Mouse (Mus musculus): ENCODE data around the gene Fcrl6.

Fcrl6 gene

GRCm38 (mm10) chr1:172614654-172615053 is 12.3 kb upstream of the Fcrl6 start:
- DNase-seq (ENCODE audit: low spot score in 2 of 2): no peak

- DNase-seq (ENCODE audit: low spot score in 2 of 2): no peak
These were observed 10.4 kb upstream of the Fcrl6 start for GRCm38 (mm10) chr1:172612745-172613144.

- no peak for DNase-seq (ENCODE audit: low spot score in 2 of 2)
These were observed 9.0 kb upstream of the Fcrl6 start for GRCm38 (mm10) chr1:172611304-172611703.

GRCm38 (mm10) chr1:172594495-172594894 is 7.9 kb downstream of the Fcrl6 start:
- peak; percentile 28 to 61 for DNase-seq (ENCODE audit: low spot score in 2 of 2)

- no peak for DNase-seq (ENCODE audit: low spot score in 2 of 2)
These were observed 8.4 kb downstream of the Fcrl6 start for GRCm38 (mm10) chr1:172593956-172594355.

DNA sequence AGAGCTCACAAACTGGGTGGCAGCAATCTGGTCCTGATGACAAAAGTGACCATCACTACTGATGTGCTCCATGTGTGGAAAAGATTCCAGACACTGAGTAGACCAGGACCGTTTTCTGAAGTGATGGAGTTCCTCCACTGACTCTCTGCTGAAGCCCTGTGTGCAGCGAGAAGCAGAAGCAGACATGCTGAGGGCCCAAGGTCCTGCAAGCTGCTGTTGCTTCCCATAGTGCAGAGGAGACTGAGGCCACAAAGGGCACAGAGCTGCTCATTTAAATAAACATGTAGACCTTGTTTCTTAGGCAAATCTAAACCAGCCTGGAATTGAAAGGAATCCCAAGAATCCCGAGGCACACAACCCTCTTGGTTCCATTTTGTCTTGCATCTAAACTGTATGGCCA is 9.0 kb downstream of the Fcrl6 start:
- no peak for DNase-seq (ENCODE audit: low spot score in 2 of 2)

DNA sequence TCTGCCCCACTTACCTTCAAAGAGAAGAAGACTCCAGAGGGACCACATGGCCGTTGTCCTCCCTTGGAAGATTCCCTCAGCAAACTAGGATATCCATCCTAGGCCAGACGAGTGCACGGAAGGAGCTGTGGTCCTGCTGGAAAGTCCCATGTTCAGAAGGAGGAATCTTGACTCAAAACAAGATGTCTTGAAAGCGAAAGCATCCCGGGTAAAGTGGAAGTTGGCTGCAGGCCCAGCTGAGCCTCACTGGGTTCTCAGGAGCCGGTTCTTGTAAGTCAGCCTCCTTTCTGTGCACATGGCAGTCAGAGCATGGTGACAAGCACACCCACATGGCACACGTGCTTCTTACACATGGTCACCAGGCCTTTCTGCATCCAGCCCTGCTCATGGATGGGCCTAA is 12.0 kb downstream of the Fcrl6 start, which contains the start of gene Slamf8:
TSS of gene Slamf8 (minus strand) at position 184 of the 400 bp plus-strand sequence.
- peak in 1 of 2 experiments; percentile 17 for DNase-seq (ENCODE audit: low spot score in 2 of 2)

GRCm38 (mm10) chr1:172585612-172586567 is 16.5 kb downstream of the Fcrl6 start:
- no peak for DNase-seq (ENCODE audit: low spot score in 2 of 2)

- DNase-seq (ENCODE audit: low spot score in 2 of 2): no peak
These were observed 17.3 kb downstream of the Fcrl6 start for GRCm38 (mm10) chr1:172585026-172585425.

GRCm38 (mm10) chr1:172584271-172584670 is 18.1 kb downstream of the Fcrl6 start:
- DNase-seq (ENCODE audit: low spot score in 2 of 2): no peak

DNA sequence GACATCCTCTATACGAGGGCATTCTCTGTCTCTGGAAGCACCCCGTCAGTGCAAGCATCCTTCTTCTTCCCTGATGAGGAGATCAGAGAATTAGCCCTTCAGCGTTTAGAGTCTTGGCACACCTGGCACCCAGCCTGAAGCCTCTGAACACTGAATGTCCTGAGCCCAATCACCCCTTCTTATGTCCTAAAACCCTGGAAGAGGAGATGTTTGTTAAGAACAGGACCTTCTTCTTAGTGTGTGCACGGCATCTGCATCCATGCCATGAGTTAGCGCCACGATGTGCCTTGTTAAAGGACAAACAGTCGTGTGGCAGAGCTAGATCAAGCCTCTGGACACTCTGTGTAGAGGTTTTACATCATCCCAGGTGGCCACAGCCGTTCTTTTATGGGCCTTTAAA is 19.9 kb downstream of the Fcrl6 start:
- DNase-seq (ENCODE audit: low spot score in 2 of 2): no peak

DNA sequence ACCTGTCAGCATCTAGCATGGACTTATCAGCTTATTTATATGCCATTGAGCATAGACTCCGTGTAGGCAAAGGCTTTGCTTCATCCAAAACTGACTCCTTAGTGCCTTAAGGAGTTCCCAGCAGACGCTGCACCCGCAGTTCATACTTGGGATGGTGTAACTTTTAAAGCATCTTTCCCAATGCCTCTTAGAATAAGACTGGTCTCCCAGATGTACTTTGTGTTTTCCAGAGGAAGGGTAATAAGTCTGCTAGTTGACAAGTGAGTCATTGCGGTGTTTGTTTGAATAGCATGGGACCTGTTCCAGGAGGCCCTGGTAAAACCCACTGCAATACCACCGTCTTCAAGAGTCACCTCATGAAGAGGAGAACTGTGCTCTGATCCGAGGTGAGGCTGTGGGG is 22.2 kb downstream of the Fcrl6 start:
- no peak for DNase-seq (ENCODE audit: low spot score in 2 of 2)

GRCm38 (mm10) chr1:172567758-172568157 is 34.6 kb downstream of the Fcrl6 start:
- DNase-seq (ENCODE audit: low spot score in 2 of 2): no peak

- DNase-seq (ENCODE audit: low spot score in 2 of 2): no peak
These were observed 36.2 kb downstream of the Fcrl6 start for GRCm38 (mm10) chr1:172566131-172566530.

- DNase-seq (ENCODE audit: low spot score in 2 of 2): no peak
These were observed 38.9 kb downstream of the Fcrl6 start for GRCm38 (mm10) chr1:172563465-172563828.

- peak; percentile 64 to 65 for DNase-seq (ENCODE audit: low spot score in 2 of 2)
These were observed 39.5 kb downstream of the Fcrl6 start for GRCm38 (mm10) chr1:172562641-172563464.

- no peak for DNase-seq (ENCODE audit: low spot score in 2 of 2)
These were observed 46.7 kb downstream of the Fcrl6 start, which contains the start of gene Vsig8 for GRCm38 (mm10) chr1:172555638-172556037. TSS of gene Vsig8 (plus strand) at chr1:172555938.

GRCm38 (mm10) chr1:172552623-172553022 is 49.7 kb downstream of the Fcrl6 start:
- no peak for DNase-seq (ENCODE audit: low spot score in 2 of 2)

GRCm38 (mm10) chr1:172551009-172551408 is 51.3 kb downstream of the Fcrl6 start:
- DNase-seq (ENCODE audit: low spot score in 2 of 2): no peak

GRCm38 (mm10) chr1:172550551-172550951 is 51.8 kb downstream of the Fcrl6 start:
- peak; percentile 38 to 60 for DNase-seq (ENCODE audit: low spot score in 2 of 2)

DNA sequence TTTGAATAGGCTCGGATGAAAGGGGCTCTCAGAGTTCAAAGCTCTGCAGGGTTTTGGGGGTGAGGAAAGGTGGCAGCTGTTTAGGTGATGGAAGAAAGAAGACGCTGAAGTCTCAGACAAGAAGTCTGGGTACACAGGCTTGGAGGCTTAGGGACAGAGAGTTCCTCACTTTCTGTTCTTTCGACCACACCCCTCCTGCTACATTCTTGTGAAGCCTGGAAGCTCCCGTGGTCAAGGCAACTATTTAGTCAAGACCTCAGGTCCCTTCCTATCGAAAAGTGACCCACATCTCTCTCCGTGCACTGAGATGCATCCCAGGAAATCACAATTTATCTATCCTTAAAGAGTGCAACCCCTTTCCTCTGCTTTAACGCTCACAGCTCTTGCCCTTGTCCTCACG is 52.6 kb downstream of the Fcrl6 start:
- DNase-seq (ENCODE audit: low spot score in 2 of 2): no peak

DNA sequence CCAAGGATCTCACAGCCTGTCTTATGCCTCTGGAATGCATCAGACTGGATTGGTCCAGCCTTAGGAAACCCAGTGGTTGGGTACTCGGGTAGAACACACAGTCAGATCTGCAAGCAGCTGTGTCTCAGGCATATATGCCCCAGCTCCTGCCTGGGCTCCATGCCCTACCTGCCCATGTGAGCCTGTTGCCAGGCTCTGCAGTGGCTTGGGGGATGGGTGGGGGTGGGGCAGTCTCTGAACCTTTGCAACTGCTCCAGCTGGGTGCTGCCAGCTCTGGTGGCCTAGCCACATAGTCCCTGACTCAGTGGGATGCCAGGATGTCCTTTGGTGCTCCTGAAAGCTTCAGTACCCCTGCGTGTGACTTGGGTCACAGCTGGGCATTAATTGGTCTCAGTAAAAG is 53.0 kb downstream of the Fcrl6 start:
- DNase-seq (ENCODE audit: low spot score in 2 of 2): no peak

Data from frontal cortex, postnatal 36 days (tissue).